Mouse (Mus musculus): ENCODE results near the gene Hbp1. TPM values are rescaled to one million over a fixed set of nuclear protein-coding genes. Genes with fewer than 3 reads are reported as not detected.
A peak's percentile ranks its signal among the peaks of the same experiment; 100 is the strongest.

Gene Hbp1
- polyA plus RNA-seq, 1 experiment from 2014 or later = 82.1 TPM

DNA sequence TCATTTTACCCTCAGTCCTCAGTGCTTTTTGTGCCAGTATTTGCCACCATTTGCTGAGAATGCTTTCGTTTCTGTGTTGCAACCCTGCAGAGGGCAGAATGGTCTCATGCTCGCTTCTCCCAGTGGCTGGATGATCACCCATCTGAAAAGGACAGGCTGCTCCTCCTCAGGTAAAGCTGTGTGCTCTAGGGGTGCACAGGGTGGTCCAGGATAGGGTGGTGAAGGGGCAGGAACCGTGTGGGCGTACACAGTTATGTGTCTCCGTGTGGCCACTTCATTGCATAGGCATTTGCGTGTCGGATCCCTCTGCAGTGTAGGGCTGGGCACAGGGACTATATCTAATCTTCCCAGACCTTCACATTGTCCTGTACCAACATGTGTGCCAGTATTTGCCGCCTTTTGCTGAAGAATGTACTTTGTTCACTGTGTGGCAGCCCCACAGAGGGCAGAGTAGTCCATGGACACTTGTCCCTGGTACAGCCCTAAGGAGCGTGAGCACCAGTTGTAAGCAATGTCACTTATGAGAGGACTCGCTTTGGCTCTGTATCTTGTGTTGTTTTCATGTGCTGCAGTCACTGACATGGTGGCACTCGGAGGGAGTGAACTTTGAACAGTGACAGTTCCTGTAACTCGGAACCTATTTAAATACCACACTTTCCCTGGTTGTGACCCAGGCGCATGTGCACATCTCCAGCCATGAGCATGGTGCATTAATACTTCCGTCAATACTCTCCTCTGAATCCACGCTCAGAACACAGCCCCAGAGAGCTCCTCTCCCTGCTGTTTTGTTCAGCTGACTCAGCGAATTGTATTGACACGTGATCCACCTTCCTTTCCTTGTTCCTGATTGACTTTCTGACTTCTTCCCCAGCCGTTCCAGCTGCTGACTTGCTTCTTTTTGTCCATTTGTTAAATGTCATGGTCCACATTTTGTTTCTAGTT lies 29.6 kb downstream of the Hbp1 start:
- Histone ChIP-seq H3K4me3 (ENCODE audit: low read length) (no peak overlapping the region), H3K9me3 (ENCODE audit: control insufficient read depth, low read length) (no peaks in the 10 kb centered on the region), H3K27me3 (replicated peaks; ENCODE audit: control insufficient read depth, insufficient read depth, low read length) (no peaks in the 10 kb centered on the region), H3K27ac (ENCODE audit: low read length) (no peak overlapping the region), H3K4me2 (ENCODE audit: low read depth, low read length) (no peak overlapping the region), H3K36me3 (ENCODE audit: control insufficient read depth, insufficient read depth, low read length) (peaks cover 4% of the 10 kb centered on the region; the same call in 1 of the 2 replicates), H3K4me1 (ENCODE audit: control insufficient read depth, insufficient read depth, low read length) (no peaks in the 10 kb centered on the region), H3K9ac (ENCODE audit: low read depth, low read length) (no peak overlapping the region)
- 80% methylated on average over 18 of the region's 18 CpGs for WGBS
- ATAC-seq = peak; percentile 39; the same call in 1 of the 2 replicates

DNA sequence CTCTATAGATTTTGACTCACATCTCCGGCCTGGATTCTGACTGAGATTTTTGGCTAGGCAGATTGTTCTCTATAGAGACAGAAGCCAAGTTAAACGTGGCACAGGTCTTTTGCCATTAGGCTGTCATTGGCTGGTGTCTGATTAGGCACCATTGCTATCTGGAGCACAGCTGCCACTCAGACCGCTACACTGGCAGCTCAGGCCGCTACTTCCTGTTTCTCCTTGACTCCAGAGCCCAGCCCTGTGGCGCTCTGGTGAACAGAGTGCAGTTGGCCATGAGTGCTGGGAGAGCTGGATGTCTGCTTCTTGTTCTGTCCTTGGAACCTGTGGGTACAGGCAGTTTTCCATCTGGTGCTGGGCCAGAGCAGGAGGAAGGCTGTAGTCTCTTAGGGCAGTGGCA lies 33.1 kb downstream of the Hbp1 start:
- 0 out of 2 replicates have a peak, but pooled peaks have one; percentile 52 for ATAC-seq
- WGBS = 82% methylated on average over 5 of the region's 5 CpGs
- Histone ChIP-seq H3K4me2 (ENCODE audit: low read depth, low read length) (no peak overlapping the region), H3K36me3 (ENCODE audit: control insufficient read depth, insufficient read depth, low read length) (no peaks in the 10 kb centered on the region; the same call in 1 of the 2 replicates), H3K27ac (ENCODE audit: low read length) (no peak overlapping the region), H3K27me3 (replicated peaks; ENCODE audit: control insufficient read depth, insufficient read depth, low read length) (no peaks in the 10 kb centered on the region), H3K9ac (ENCODE audit: low read depth, low read length) (no peak overlapping the region), H3K9me3 (ENCODE audit: control insufficient read depth, low read length) (no peaks in the 10 kb centered on the region), H3K4me3 (ENCODE audit: low read length) (no peak overlapping the region), H3K4me1 (ENCODE audit: control insufficient read depth, insufficient read depth, low read length) (no peaks in the 10 kb centered on the region)

DNA sequence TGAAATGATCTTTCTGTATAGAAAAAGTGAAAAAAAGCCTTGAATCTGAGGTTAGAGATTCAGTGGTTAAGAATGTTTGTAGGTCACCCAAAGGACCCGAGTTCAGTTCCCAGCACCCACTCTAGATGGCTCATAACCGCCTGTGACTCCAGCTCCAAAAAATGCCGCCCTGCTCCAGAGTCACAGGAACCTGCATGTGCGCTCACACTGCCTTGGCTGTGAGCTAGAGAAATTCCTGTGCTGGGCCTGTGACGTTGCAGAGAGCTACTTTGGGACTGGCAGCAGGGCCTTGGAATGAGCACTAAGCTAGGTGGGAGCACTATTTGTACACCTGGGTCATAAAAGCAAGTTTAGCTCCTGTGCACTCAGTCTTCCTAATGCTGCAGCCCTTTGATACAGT lies 33.6 kb downstream of the Hbp1 start:
- Histone ChIP-seq H3K4me3 (ENCODE audit: low read length) (no peak overlapping the region), H3K9me3 (ENCODE audit: control insufficient read depth, low read length) (no peaks in the 10 kb centered on the region), H3K4me1 (ENCODE audit: control insufficient read depth, insufficient read depth, low read length) (no peaks in the 10 kb centered on the region), H3K27ac (ENCODE audit: low read length) (no peak overlapping the region), H3K36me3 (ENCODE audit: control insufficient read depth, insufficient read depth, low read length) (no peaks in the 10 kb centered on the region; the same call in 1 of the 2 replicates), H3K27me3 (replicated peaks; ENCODE audit: control insufficient read depth, insufficient read depth, low read length) (no peaks in the 10 kb centered on the region), H3K4me2 (ENCODE audit: low read depth, low read length) (no peak overlapping the region), H3K9ac (ENCODE audit: low read depth, low read length) (no peak overlapping the region)
- WGBS = 92% methylated on average over 5 of the region's 5 CpGs
- no peak for ATAC-seq

DNA sequence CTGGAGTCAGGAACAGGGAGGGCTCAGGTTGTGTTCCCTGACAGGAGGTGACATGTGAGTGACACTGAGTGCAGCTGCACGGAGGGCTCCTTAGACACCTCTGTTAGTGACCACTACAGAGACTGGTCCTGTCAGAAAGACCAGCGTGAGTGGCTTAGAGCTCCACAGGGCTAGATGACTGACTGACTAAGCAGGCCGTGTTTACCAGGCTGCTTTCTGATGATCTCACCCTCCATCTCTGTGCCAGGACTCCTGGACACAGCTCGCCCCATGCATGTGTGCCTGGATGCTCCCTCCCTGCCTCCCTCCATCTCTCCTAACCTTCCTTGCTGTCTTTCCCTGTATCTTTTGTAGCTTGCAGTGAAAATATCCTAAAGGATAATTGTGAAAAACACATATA lies 36.7 kb downstream of the Hbp1 start:
- H3K4me1 ChIP-seq (ENCODE audit: control insufficient read depth, insufficient read depth, low read length) = no peaks in the 10 kb centered on the region
- no peaks in the 10 kb centered on the region for H3K9me3 ChIP-seq (ENCODE audit: control insufficient read depth, low read length)
- no peaks in the 10 kb centered on the region for H3K27me3 ChIP-seq (replicated peaks; ENCODE audit: control insufficient read depth, insufficient read depth, low read length)
- ATAC-seq = peak; percentile 40; the same call in 1 of the 2 replicates
- no peak overlapping the region for H3K4me2 ChIP-seq (ENCODE audit: low read depth, low read length)
- H3K36me3 ChIP-seq (ENCODE audit: control insufficient read depth, insufficient read depth, low read length) = no peaks in the 10 kb centered on the region
- WGBS = 63% methylated on average over 4 of the region's 4 CpGs
- H3K9ac ChIP-seq (ENCODE audit: low read depth, low read length) = no peak overlapping the region
- no peak overlapping the region for H3K27ac ChIP-seq (ENCODE audit: low read length)
- no peak overlapping the region for H3K4me3 ChIP-seq (ENCODE audit: low read length)

DNA sequence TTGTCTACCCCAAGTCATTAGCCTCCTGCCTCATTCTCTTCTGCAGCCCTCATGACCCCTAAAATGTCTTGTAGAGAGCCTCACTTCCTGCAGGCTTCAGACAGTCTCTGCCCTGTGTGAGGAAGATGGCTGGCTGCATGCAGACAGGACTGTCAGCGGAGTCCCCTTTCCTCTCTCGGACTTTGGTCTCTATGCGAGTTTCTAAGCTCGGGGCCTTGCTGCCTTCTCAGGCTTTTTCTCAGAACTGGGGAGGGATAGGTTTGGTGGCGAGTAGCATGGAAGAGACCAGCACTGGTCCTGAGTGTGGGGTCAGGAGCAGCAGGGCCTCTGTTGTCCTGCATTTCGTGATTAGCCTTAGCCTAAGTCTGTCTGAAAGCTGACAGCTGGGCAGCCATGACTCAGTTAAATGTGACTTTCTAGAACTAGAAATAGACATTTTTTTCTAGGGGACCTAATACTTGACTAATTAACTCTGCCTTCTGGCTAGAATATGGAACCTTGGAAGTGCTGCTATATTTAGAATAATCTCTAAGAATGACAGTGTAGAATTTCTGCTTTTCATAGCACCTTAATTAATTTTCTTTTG lies 37.3 kb downstream of the Hbp1 start:
- Histone ChIP-seq H3K9me3 (ENCODE audit: control insufficient read depth, low read length) (no peaks in the 10 kb centered on the region), H3K27ac (ENCODE audit: low read length) (no peak overlapping the region), H3K36me3 (ENCODE audit: control insufficient read depth, insufficient read depth, low read length) (no peaks in the 10 kb centered on the region), H3K4me2 (ENCODE audit: low read depth, low read length) (no peak overlapping the region), H3K4me1 (ENCODE audit: control insufficient read depth, insufficient read depth, low read length) (no peaks in the 10 kb centered on the region), H3K4me3 (ENCODE audit: low read length) (no peak overlapping the region), H3K27me3 (replicated peaks; ENCODE audit: control insufficient read depth, insufficient read depth, low read length) (no peaks in the 10 kb centered on the region), H3K9ac (ENCODE audit: low read depth, low read length) (no peak overlapping the region)
- 80% methylated on average over 6 of the region's 6 CpGs for WGBS
- no peak for ATAC-seq

DNA sequence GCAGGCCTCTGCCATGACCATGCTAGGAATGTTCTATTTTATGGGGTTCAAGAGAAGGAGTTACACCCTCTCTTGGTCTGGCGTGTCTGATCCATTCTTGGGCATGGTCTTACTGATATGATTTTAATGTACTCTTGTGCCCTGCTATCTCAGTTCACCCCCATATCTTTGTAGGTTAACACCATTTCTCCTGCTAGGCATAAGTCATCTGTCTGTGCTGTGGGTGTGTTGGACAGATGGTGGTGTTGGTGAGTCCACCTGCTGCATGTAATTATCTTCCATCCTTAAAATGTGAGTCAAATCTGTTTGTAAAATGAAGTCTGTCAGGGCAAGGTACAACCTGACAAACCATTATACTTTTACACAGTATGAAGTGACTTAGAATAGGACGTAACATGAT lies 42.9 kb downstream of the Hbp1 start:
- no peak for ATAC-seq
- H3K4me2 ChIP-seq (ENCODE audit: low read depth, low read length) = no peak overlapping the region
- no peak overlapping the region for H3K27ac ChIP-seq (ENCODE audit: low read length)
- no peaks in the 10 kb centered on the region for H3K36me3 ChIP-seq (ENCODE audit: control insufficient read depth, insufficient read depth, low read length)
- H3K4me1 ChIP-seq (ENCODE audit: control insufficient read depth, insufficient read depth, low read length) = no peaks in the 10 kb centered on the region
- no peak overlapping the region for H3K4me3 ChIP-seq (ENCODE audit: low read length)
- H3K9me3 ChIP-seq (ENCODE audit: control insufficient read depth, low read length) = no peaks in the 10 kb centered on the region
- H3K9ac ChIP-seq (ENCODE audit: low read depth, low read length) = no peak overlapping the region
- WGBS = 93% methylated on average over 2 of the region's 2 CpGs
- no peaks in the 10 kb centered on the region for H3K27me3 ChIP-seq (replicated peaks; ENCODE audit: control insufficient read depth, insufficient read depth, low read length)

DNA sequence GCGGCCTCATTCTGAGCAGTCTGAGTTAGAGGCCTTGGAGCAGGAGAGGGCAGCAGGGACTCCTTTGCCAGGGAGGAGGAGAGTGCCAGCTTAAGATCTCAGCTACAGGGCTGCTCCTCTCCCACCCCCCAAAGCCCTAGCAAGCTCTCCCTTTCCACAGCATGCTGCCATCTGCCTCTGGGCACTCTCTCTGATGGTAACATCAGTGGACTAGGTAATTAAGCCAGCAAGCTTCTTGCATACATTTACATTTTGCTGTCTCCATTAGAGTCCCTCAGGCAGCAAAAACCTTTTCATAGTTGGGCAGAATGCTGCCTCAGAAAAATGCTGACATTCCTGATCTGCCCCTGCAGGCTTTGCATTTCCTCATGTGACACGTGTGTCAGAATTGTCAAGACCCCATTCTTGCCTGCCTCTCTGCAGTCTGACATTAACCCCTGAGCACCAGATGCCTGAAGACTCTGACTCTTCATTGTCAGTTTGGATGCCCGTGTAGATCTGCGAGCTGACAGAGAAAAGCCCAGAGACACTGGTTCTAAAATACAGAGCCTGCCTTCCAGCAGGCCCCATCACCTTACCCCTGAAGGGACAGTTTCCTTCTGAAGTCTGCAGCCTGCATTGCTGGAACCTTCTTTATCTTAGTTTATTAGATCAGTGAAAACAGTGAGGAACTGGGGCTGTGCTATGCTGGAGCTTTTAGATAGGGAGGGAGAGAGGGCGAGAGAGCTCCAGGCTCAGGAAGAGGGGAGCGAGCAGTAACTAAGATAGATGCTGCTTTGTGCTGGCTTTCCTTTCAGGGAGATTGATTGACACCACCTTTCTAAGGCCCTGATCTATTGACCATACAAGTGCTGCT lies 44.4 kb downstream of the Hbp1 start:
- no peaks in the 10 kb centered on the region for H3K27me3 ChIP-seq (replicated peaks; ENCODE audit: control insufficient read depth, insufficient read depth, low read length)
- no peak overlapping the region for H3K9ac ChIP-seq (ENCODE audit: low read depth, low read length)
- no peaks in the 10 kb centered on the region for H3K4me1 ChIP-seq (ENCODE audit: control insufficient read depth, insufficient read depth, low read length)
- 58% methylated on average over 6 of the region's 6 CpGs for WGBS
- H3K9me3 ChIP-seq (ENCODE audit: control insufficient read depth, low read length) = no peaks in the 10 kb centered on the region
- H3K36me3 ChIP-seq (ENCODE audit: control insufficient read depth, insufficient read depth, low read length) = no peaks in the 10 kb centered on the region
- H3K4me2 ChIP-seq (ENCODE audit: low read depth, low read length) = no peak overlapping the region
- no peak overlapping the region for H3K4me3 ChIP-seq (ENCODE audit: low read length)
- no peak overlapping the region for H3K27ac ChIP-seq (ENCODE audit: low read length)
- ATAC-seq = no peak

DNA sequence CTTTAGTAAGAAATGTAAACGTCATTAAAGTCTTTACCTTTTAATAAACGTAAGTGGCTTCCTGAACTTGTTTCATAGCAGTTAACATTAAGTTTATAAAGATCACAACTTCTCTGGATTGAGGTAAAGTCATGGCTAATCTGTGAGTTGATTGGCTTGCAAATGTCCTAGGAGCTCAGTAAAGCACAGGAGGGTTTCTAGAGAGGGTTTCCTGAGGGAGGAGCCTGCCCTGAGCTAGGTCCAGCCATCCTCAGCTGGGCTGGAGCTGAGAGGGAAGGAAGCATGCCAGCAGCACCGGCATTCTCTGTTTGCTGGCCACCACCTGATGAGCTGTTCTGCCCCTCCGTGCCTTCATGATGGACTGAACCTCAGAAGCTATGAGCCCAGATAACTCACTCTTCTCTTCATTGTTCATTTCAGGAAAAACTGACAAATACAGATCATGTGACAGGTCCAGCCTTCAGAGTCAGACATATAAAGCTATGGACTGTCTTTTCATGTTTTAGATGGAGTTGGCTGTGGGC lies 49.9 kb downstream of the Hbp1 start:
- no peak overlapping the region for H3K9ac ChIP-seq (ENCODE audit: low read depth, low read length)
- no peaks in the 10 kb centered on the region for H3K4me1 ChIP-seq (ENCODE audit: control insufficient read depth, insufficient read depth, low read length)
- no peak overlapping the region for H3K27ac ChIP-seq (ENCODE audit: low read length)
- H3K36me3 ChIP-seq (ENCODE audit: control insufficient read depth, insufficient read depth, low read length) = no peaks in the 10 kb centered on the region
- H3K9me3 ChIP-seq (ENCODE audit: control insufficient read depth, low read length) = no peaks in the 10 kb centered on the region
- H3K4me3 ChIP-seq (ENCODE audit: low read length) = no peak overlapping the region
- no peak for ATAC-seq
- 86% methylated on average over 4 of the region's 4 CpGs for WGBS
- no peak overlapping the region for H3K4me2 ChIP-seq (ENCODE audit: low read depth, low read length)
- no peaks in the 10 kb centered on the region for H3K27me3 ChIP-seq (replicated peaks; ENCODE audit: control insufficient read depth, insufficient read depth, low read length)

DNA sequence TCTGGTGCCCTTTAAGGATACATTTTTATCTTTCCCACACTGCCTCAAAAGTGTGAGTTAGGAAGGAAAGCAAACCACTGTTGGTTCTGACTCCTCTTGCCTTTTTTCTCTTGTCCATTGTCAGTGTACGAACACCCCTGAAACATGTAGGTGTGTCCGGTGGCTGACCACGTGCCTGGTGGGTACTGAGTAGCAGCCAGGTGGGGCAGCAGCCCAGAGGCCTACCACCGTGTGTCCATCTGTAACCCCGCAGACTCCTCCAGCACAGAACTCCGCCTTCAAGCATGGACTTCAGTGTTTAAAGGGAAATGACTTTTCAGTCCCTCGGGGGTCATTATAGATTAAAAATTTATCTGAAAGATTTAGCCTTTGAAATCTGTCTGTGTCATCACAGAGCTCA lies 52.9 kb downstream of the Hbp1 start:
- no peak for ATAC-seq

More for the DNA sequence above, 52.9 kb downstream of the Hbp1 start:
- Histone ChIP-seq H3K4me1 (ENCODE audit: control insufficient read depth, insufficient read depth, low read length) (no peaks in the 10 kb centered on the region), H3K4me2 (ENCODE audit: low read depth, low read length) (no peak overlapping the region), H3K27me3 (replicated peaks; ENCODE audit: control insufficient read depth, insufficient read depth, low read length) (no peaks in the 10 kb centered on the region), H3K9ac (ENCODE audit: low read depth, low read length) (no peak overlapping the region), H3K9me3 (ENCODE audit: control insufficient read depth, low read length) (no peaks in the 10 kb centered on the region), H3K36me3 (ENCODE audit: control insufficient read depth, insufficient read depth, low read length) (no peaks in the 10 kb centered on the region), H3K27ac (ENCODE audit: low read length) (no peak overlapping the region), H3K4me3 (ENCODE audit: low read length) (no peak overlapping the region)
- WGBS = 70% methylated on average over 7 of the region's 7 CpGs

Data from intestine, embryonic 16.5 days (tissue).